Mouse (Mus musculus) lung, postnatal 4 days (tissue): ENCODE measurements at regions not wholly inside any gene's neighbourhood (a gene's known extent, or its start where the extent isn't known, plus 50 kb on each side); places are given as distances from the start of the nearest gene placed in this dataset.

ENCODE experiments used
- DNase-seq, 2 experiments: peaks; one replicate each; pipeline ENCODE4 v3.0.0; 2021

DNA sequence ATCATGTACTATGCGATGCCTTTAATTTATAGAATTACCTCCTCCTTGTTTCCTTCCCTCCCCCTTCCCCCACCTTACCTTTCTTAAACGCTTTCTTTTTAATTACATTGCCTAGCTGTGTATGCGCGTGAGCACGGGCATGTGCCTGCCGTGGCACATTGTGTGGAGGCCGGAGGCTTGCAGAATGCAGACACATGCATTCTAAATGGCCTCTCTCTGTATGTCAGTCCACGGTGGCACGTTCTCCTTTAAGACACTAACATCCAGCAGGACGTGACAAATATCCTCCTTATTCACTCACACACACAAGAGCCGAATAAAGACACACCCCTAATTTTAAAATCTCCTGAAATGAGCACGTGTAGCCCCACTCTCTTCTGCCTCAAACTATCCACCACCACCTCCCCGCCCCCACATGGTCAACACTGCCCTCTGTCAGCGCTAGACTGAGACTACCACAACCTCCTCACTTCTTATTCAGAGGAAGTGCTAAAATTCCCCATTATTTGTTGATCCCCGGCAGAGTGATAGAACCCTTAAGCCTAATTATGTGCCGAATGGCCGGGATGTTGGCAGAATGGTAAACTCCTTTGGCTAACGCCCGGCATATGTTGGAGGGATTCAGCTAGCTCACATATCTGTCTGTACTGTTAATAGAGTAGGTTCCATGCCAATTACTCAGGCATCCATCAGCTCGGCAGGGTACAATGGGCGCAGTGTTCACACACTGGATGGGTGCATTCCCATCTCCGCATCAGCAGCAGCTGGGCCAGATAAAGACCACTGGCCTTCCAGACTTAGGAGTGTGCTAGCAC is 70.5 kb upstream of the Zfp217 start:
- peak; percentile 80 to 83 for DNase-seq

DNA sequence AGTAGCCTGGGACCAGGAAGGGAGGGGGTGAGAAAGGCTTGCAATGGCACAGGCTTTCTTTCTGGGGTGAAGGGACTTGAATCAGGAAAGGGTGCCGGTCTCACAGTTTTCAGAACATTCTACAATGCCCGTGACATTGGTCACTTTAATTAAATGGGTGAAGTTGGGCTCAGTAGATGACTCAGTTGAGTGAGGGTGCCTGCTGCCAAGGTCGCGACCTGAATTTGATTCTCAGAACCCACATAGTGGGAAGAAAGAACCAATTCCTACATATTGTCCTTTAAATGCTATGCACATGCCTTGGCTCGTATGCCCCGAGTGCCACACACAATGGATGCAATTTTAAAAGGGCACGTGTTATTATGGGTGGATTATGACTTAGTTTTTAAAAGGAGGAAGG is 68.4 kb upstream of the Zfp217 start:
- DNase-seq = no peak

DNA sequence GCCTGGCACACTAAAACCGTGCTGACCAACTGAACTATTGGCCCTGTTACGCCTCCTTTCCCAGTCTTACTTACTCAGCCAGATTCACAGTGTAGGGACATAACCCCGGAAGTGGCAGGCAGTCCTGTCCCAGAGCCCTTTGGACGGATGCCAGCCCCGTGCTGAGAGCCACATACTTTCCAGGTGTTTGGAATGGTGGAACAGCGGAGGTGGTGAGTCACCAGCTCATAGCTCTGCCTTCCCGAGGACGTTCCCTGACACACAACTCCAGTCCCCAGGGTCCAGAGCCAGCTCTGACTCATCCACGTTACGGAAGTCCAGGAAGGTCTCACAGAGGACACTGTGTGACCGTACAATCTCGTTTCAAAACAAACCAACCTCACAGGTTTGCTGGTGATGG is 61.2 kb upstream of the Zfp217 start:
- peak; percentile 82 to 89 for DNase-seq

DNA sequence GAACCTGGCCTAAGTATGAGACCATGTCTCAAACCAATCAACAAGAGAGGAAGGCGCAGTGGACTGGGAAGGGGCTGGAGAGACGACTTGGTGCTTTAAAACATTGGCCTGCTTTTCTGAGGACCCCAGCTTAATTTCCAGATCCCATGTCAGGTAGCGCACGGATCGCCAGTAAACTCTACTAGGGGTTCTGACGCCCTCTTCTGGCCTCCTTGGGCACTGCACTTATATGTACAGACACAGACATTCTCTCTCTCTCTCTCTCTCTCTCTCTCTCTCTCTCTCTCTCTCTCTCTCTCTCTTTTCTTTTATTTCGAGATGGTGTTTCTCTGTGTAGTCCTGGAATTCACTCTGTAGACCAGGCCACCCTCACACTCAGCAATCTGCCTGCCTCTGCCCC is 60.0 kb upstream of the Zfp217 start:
- no peak for DNase-seq

DNA sequence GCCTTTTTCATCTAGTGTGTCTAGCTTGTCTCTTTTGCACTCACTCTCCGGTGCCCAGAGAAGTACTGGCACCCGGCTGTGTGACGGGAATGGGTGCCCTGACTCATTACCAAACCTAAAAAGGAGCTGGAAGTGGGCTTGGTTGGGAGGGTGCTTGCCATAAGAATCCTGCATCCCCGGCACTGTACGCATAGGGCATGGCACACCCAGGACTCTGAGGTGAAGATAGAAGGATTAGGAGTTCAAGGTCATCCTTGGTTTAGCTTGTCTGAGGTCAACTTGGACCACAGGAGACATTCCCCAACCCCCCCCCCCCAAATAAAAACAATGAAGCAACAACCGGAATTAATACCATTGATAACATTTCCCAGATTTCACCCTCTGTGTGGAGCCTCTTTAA is 59.5 kb upstream of the Zfp217 start:
- no peak for DNase-seq

DNA sequence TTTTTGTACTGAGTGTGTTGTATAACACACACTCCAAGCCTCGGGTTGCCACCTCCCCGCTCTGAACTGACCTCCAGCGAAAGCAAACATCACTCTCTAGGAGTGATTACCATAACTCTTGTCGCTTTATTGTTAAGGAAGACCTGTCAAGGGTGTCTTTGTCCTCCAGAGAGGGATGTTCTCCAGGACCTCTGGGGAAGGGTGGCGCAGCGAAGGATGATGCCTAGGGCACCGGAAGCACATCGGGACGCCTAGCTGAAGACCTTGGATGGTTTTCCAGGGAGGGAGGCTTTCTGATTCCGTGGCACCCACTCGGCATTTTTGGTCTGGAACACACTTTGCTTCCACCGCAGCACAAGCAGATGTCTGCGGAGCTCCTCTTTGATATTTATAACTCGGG is 59.0 kb upstream of the Zfp217 start:
- DNase-seq = no peak

DNA sequence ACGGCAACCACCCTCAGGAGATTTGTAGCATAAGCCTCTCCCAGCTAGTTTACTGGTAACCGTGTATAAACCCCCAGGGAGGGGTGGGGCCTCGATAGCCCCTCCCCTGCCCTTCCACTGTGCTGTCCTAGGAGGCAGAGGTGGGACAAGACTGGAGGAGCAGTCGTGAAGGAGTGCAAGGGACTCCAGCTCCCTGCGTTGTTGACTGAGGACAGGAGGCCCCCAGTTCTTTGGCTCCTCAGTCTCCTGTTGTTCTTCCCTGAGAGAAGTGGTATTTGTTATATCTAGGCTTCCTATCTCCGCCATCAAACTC is 58.5 kb upstream of the Zfp217 start:
- DNase-seq = peak; percentile 51 to 58

DNA sequence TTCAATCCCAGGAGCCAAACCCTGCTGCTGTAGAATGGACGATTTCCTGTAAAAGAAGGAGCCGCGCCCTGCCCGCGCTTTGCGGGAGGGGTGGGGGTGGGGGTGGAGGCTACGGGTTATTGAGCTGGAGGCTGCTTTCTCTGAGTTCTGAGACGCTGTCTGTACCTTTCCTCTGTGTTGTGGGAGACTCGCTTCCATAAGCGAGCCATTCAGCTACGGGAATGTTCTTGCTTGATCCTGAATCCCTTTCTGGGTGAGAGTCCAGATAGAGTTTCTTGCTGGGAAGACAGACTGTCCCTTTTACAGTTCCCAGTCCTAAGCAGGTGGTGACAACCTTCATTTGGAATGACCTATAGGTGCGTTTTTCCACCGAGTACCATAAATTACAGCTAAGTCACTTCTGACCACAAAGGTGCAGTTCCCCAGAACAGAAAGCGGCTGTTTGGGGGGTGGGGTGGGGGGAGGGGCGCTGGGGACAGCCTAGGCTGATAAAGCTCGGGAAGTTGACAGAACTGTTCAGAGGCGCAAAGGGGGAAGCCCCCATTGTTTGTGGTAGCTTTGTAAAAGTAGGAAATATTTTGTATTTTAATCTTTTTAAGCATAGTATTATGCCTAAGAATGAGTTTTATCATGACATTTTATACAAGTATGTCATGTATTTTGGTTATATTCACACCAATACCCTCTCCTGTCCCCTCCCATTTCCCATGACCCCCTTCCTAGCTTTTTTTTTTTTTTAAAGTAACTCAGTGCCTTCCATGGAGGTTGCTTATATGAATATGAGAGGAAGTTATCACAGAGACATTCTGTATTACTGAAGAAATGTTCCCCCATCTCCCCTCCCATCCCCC is 57.9 kb upstream of the Zfp217 start:
- DNase-seq = peak; percentile 63 to 67

DNA sequence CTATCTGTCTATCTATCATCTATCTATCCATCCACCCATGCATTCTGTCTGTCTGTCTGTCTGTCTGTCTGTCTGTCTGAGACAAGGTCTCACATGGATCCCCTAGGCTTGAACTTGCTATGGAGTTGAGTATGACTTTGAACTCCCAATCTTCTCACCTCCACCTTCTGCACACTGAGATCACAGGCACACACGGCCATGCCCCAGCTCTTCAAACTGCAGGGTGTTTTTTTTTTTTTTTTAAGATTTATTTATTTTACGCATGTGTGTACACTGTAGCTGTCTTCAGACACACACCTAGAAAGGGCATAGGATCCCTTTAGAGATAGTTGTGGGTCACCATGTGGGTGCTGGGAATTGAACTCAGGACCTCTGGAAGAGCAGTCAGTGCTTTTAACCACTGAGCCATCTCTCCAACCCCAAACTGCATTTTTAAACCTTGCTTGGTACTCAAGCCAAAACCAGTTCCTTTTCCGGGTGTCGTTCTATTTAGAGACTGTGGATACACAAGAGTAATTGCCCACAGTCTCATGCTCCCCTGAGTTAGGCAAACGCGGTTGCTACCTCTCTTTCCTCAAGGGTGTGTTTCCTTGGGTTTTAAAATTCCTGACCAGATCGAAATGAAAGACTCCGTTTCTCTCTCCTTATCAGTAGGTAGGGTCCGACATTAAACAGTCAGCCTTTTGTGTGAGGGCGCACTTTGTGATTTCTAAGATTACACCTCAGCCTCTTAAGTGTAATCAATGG is 57.0 kb upstream of the Zfp217 start:
- DNase-seq = no peak

DNA sequence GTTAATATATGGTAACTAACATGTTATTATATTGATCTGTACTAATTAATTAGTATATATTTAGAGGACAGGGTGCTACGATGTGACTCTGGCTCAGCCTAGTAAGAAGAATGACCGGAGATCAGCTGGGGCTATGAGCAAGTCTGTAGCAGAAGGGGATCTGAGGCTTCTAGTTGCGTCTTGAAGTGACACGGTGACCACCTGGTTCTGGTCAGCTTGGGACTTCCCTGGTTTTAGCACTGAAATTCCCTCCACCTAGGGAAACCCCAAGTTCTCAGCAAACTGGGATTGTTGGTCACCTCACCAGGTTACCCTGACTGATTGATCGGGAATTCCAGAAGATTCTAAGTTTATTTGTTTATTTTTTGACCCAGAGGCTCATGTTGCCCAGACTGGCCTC is 55.6 kb upstream of the Zfp217 start:
- no peak for DNase-seq

DNA sequence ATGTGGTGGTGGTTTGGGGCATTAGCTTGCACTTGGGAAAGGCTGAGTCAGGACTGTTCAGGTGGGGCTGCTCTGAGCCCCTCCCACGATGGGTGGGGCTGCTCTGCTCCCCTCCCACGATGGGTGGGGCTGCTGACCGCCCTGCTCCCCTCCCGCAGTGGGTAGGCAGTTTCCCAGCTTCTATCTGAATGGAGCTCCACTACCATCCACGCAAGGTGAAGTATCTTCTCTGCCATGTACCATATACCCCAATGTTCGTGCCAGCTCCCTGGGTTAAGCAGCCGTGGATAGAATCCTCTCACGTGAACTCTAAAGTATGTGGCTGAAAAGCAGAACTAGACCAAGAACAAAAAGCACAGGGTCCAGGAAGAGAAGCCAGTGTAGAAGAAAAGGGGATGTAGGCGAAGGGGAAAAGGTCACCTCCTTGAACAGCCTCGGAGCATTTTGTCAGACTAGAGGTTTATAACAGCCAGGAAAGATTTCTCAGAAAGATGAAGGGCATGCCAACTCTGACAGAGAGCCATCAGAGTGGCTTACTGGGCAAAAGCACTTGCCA is 54.0 kb upstream of the Zfp217 start:
- no peak for DNase-seq
